Mouse (Mus musculus) heart, postnatal 0 days (tissue): ENCODE results near the gene Hrasls5.

Source experiments
- CTCF ChIP-seq: IDR thresholded peaks from 2 replicates; pipeline ENCODE4 v1.5.1; 2016; ENCODE audit warnings: antibody characterized with exemption, control low read depth, low read depth
- EP300 ChIP-seq: IDR thresholded peaks from 2 replicates; pipeline ENCODE4 v1.6.1; 2016; ENCODE audit warnings: antibody characterized with exemption, low read depth

GRCm38 (mm10) chr19:7563676-7564075, 48.7 kb upstream of the Hrasls5 start:
- TF ChIP-seq EP300: no peak
- TF ChIP-seq CTCF: no peak
